Mouse (Mus musculus): ENCODE measurements at regions not wholly inside any gene's neighbourhood (a gene's known extent, or its start where the extent isn't known, plus 50 kb on each side); places are given as distances from the start of the nearest gene placed in this dataset.

DNA sequence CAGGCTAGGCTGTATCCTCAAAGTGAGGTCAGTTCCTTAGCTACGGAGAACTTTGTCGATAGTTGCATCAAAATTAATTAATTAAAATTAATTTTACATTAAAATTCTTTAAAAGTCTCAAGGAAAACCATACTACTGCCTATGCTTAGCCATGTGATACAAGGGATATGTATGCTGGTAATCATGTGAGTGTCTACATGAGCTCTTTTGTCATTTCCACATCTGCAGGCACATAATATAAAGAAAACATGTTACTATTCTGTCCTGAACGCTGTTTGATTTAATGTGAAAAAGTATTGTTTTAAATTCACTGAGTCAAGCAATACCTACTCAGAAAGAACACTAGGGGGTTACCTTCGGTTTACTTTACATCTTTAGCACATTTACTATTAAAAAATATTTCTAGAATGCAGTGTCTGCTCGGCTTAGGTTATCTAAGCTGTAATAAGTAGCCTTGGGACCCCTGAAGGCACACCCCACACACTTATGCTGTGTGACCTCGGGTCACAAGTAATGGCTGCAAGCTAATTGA is 273.2 kb downstream of the Gm11146 start:
- DNase-seq (ENCODE audit: extremely low read depth, insufficient read length, low spot score): no peak

DNA sequence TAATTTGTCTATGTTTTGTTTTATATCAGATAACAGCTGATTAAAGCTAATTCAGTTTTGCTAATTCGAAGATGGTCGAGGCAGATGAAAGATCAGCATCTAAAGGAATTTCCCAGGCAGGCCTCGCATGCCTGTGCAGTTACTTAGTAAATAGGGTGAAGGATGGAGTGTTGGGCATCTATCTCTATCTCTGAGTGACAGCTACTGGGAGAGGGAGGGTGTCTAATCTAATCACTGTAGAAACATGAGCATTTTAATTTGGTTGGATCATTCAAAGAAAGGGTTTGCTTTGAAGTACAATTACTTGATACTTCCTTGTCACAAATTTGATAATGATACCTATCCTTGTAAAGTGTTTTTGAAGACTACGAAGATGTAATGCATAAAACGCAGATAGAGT is 273.8 kb downstream of the Gm11146 start:
- DNase-seq (ENCODE audit: extremely low read depth, insufficient read length, low spot score): no peak

DNA sequence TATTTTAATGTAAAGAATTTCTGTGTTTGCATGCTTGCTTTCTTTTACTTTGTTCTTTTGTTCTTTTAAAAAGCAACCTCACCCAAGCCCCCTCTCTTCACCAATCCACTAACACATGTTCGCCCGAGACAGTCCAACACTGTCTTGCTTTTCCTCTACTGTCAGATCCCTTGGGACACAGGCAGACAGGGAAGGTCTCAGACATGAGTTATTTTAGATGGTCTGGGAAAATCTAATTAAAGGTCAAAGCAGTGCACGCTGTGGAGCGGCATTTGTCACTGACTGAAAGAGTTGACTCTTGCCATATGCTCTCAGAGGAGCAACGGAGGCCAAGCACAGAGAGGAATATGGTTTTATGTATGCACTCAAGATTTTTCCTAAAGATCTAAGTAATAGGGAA is 279.6 kb downstream of the Gm11146 start:
- DNase-seq (ENCODE audit: extremely low read depth, insufficient read length, low spot score): no peak

DNA sequence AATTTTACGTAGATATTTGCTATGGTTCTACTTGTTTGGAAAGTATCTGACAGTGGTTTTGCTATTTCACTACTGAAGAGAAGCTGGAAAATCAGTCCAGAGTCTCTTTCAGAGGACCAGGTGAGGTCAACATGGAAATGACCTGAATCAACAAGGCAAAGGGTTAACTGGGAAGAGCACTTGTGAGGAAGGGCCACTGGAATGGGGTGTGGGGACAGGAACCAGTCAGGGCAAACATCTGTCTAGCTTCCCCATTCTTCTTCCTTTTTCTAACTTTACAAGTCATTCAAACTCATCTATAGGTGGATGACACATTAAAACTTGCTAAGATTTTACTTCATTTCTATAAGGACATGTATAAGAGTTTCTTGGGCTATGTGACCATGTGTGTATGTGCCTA is 283.7 kb downstream of the Gm11146 start:
- DNase-seq (ENCODE audit: extremely low read depth, insufficient read length, low spot score): no peak

DNA sequence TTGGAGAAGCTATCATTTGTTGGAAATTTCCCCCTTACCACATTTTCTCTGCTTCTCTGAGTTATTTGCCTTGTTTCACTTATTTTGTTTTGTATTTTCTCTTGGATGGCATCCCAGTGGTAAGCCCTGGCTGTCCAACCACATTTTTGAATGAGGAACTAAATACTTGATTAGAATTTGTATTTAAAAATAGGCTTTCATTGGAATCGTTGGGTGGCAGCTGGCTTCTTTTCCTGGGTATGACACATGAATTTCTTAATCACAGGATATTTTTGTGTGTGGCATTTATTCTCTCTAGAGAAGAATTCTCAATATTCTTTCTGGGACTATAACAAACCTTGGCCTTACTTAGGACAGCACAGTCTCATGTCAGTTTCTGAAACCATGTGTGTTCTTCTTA is 286.5 kb downstream of the Gm11146 start:
- no peak for DNase-seq (ENCODE audit: extremely low read depth, insufficient read length, low spot score)

DNA sequence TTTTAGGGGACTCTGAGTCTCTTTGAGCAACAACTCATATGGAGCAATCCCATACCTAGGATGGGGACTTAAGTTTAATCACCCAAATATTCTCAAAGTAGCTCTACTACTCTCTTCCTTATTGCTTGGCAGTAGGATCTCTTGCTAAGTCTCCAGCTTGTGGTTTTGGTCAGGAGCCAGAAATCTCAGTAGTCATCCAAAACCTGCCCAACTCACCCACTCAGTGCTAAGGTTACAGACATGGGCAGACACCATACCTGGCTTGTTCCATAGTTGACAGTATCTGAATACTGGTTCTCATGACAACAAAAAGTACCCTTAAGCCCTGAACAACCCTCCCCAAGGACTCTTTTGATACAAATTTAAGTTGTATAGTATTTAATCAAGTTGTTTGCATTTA is 288.7 kb downstream of the Gm11146 start:
- no peak for DNase-seq (ENCODE audit: extremely low read depth, insufficient read length, low spot score)

DNA sequence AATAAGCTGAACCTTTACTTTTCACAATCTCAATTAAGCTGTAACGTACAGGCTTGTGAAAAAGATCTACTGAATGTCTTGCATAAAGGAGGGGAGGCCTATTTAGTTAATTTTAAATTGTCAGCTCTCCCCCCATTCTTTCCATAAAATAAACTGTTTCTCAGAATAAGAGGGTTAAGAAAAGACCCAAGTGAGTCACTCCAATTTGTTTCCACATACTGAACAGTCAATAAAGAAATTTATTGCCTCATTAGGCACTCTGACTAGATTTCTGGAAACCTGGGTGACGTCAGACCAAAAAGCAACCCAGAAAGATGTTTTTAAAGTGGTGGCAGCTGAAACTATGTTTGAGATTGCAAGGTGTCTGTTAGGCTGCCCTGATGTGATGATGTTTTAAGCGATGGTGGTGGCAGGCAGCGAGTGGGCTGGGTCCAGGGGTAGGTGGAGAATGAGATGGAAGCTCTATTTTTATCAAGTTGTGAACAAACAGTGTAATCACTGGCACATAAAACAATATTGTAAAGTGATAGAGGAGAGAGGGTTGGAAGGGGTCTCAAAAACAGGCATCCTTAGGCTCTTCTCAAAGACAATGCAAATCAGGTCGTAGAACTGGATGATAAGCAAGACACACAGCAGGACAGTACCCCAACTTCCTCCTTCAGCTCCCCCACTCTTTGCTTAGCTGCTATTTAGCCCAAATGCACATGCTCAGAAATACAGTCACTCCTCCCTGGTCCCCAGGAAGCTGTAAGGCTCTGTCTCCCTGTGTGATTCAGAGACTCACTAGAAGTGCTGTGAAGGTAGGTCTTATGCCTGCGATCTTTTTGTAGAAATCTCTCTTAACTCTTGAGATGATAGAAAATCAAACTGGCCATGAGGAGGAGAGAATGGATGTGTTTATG is 288.0 kb downstream of the Usp25 start:
- DNase-seq (ENCODE audit: extremely low read depth, insufficient read length, low spot score): no peak

DNA sequence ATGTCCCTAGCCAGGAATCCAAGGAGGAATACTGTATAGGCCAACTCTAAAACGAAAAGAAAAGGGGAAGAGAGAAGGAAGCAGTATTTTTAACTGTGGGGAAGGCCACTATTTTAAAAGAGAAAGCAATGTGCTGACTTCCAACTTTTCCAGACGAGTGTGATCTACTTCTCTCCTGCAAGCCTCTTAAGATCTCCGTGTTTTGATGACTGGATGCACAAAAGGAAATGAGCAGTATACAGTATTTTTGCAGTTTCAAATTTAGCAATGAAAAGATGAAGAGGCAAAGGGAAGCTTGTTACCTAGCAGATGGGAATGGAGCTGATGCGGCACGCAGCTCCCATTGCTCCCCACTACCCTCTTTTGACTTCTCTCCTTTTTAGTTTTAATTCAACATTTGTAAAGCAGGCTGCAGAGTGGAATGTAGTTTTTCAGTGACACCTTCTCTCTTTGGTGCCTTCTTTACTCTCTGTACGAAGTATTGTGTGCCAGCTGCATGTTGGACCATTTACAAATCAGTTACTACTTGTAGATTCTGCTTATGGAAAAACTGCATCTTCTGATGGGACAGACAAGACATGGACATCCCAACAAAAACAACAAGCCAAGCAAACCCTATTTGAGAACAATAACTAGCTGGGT is 287.2 kb downstream of the Usp25 start:
- no peak for DNase-seq (ENCODE audit: extremely low read depth, insufficient read length, low spot score)

DNA sequence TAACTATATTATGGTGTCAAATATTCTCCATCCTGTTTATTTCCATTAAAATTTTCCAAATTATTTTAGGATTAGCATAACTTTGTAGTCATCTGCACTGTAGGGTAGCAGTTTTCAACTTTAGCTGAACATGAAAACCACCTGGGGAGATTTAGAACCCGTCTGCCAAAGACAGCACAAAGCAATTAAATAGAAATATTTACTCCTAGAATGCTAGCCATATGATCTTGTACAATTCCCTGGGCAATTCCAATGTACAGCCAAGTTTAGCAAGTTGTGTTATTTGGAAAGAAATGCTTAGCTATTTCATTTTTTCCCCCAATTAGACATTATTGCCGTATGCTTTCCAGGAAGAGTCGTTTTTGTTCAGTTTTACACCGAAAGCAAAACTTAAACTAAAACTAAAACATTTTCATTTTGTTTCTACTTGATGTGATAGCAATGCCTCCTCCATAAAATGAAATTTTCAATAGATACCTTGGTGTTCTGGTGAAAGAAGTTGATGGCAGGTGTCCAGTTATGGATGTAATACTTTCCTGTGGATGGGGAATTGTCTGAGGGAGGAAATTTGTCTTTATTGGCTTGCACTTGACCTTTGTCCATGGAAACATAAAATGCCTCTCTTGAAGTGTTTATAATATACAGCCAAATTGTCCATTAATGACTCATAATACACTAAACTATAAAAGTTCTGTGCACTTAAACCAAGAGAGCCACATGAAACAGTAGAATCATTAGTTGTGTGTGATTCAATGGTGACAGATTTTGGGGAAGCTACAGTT is 282.3 kb downstream of the Usp25 start:
- DNase-seq (ENCODE audit: extremely low read depth, insufficient read length, low spot score): no peak

DNA sequence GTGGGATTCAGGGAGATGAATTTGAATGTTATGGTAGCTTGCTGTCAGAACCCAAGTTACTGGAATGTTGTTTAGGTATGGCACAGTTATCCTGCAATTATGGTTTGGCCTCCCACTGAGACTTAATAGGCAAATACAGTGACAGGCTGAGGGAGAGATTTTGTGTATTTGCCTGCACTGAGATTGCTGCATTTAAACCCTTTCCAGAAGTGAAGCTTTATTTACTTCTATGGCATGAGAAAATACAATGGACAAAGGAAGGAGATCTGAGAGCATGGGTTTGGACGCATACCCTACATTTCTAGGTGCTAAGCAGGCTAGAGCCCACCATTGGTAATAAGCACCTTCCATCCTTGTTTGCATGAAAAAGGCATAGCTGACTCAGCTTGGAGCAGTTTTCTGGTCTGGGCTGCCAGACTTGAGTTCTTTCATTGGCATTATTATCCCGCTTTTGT is 278.8 kb downstream of the Usp25 start:
- DNase-seq (ENCODE audit: extremely low read depth, insufficient read length, low spot score): no peak

DNA sequence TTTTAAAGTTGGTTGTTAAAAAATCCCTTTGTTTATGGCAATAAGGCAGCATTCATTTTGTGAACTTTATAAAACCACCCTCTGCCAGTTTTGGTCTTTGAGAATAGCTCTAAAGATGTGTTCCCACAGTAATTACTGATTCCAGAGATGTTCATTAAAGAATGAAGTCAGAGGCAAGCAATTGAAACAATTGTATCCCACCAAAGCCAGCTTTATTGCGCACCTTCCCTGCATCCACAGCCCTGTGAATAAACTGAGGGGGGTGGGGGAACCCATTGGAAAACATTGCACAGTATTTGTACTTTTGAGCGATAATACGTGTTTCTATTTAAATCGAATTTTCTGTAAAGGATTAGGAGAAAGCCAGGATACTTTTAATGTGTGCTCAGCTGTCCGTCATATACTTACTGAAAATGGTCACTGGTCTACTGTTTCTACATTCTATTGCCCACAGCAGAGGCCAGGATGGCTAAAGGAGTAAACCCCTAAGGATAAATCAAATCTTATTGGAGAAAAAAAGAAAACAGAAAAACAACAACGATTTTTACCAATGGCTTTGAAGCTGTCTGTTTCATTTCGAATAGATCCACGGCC is 278.3 kb downstream of the Usp25 start:
- no peak for DNase-seq (ENCODE audit: extremely low read depth, insufficient read length, low spot score)

DNA sequence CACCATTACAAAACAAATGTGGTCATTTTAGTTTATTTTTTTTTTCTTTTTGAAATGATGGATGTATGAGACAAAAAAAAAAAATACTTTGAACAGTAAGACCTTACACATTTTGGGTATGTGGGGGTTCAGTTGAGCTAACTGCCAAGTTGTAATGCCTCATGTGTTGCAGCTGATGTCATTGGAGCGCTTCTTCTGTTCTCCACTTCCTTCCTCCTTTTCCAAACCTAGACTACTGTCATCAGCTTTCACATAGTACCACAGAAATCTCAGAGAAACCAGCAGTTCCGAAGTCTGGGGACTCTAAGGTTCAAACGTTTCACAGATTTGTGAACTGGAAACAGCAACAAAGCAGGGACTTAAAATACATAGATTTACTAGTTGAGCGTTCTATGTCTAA is 270.7 kb downstream of the Usp25 start:
- DNase-seq (ENCODE audit: extremely low read depth, insufficient read length, low spot score): no peak

DNA sequence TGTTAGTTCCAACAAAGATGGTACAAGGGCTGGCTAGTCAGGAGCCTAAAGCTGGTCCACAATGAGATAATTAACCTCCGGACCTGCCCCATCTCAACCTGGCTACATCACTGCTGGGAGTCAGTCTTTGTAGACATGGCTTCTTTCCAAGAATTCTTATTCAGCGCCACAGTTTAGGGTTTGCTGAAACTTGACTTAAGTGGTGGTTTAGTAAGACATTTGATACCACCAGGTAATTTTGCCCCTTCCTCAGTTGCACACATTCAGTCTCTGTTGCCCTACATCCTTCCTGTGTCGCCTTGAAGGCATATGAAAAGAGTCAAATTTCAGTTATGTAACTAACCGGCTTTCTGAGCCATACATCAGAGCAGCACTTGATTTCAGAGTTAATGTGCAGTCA is 266.4 kb downstream of the Usp25 start:
- DNase-seq (ENCODE audit: extremely low read depth, insufficient read length, low spot score): no peak

DNA sequence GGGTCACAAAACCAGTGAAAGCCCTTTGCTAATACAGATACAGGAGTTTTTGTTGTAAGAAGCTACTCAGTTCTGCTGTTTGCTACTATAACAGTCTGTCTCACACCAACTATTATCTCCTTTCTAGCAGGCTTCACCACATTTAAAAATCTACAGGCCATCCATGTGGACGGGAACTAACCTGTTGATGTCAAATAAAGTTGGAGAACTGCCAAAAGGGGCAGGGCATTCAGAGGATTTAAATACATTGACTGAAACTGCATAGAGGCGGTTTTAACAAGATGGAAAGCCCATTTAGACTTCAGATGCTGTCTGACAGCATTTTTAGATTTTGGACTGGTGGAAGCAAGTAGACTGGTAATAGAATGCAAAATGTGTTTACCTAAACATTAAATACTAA is 266.0 kb downstream of the Usp25 start:
- DNase-seq (ENCODE audit: extremely low read depth, insufficient read length, low spot score): no peak

DNA sequence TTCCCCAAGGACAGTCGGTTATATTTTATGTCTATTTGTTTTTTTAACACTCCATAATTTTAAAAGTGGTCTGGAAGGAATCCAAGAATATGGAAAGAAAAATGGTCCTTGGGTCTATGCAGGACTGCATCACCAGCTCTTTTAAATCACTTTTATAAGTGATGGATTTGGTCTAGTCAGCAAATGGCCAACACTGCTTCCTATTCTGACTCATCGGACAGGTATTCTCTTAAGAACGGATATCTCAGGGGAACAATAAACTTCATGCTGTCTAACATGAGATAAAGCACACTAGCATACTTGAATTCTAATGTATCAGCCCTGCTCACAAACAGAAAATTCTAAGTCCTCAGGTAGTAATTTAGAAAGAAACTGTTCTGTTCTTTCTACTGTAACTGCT is 259.8 kb downstream of the Usp25 start:
- DNase-seq (ENCODE audit: extremely low read depth, insufficient read length, low spot score): no peak

DNA sequence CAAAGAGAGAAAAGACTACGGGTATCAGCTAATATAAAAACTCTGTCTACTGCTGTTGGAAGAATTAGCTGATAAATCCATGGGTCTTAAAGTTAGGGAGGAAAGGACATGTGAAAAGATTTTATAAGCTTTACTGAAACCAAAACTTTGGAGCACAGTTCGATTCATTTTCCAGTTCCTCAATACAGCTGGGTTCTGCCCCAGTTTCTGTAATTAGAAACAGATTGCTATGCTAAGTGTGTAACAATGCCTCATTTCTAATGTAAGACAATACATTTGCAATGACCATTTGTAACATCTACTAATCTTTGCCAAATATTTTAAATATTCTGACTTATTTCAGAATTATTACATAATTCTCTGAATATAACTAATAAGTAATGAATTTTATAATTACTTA is 255.4 kb downstream of the Usp25 start:
- DNase-seq (ENCODE audit: extremely low read depth, insufficient read length, low spot score): no peak

DNA sequence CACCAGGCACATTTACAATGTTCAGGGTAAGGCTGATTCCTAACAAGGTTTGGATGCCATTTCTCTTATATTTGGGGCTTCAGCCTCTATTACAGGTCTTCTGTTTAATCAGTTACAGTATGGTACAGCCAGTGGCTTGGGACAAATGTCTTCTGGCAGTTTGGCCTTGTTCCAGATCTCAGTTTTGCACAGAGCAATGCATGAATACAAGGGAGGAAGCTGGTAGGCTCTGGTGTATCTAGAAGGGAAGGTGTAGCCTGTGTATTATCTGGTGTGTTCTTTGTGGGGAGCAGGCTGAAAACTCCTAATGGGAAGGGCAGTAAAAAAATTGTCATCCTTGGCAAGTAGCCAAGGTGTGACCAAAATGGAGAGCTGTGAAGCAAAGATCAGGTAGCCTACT is 254.2 kb downstream of the Usp25 start:
- DNase-seq (ENCODE audit: extremely low read depth, insufficient read length, low spot score): no peak

DNA sequence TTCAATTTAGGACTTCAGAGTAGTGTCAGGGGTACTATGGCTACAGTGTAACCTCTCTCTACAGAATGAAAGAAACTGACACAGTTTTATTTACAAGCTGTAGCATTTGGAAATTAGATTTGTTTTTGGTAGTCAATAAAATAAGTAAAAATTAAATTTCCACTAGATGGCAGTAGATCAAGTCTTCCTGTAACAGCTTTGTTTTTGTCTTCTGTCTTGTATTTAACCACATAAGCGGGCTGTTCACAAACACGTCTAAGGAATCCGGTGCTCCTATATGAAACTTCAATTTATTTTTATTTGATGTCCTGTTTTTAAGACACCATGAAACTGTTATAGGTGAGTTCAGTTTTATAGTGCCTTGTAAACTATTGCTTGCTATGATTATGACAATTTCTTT is 238.8 kb downstream of the Usp25 start:
- no peak for DNase-seq (ENCODE audit: extremely low read depth, insufficient read length, low spot score)

DNA sequence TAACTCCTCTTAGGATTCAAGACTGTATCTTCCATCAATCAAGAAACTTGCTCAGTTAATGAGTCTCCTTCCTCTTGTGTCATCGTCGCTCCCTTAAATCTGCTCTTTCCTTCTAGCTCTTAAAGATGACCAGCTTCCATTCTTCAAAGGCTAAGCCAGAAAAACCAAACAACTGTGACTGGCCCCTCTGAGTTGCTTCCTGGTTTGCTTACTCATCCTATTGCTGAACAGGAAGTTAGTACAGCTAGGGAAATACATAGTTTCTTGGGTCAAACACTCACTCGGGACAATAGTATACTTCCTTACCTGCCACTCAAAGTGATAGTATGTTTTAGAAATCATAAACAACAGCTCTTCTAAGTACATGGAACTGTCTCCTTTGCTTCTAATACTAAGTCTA is 237.9 kb downstream of the Usp25 start:
- DNase-seq (ENCODE audit: extremely low read depth, insufficient read length, low spot score): no peak

DNA sequence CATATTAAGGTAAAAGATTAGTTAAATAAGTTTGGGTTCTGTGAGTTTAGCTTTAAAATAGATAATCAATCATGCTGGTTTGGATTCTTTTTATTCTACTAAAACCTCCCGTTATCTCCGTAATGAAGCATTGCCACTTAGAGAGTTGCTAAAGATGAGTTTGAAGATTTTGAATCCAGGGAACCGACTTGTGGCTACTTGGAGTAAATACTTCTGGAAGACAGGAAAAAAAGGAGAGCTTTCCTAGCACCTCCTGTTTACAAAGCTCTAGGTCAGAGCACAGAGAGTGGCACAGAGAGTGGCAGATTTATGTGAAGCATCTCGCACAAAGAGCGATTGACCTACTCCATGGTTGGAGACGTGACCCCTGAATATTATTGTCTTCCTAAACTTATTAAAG is 227.4 kb downstream of the Usp25 start:
- no peak for DNase-seq (ENCODE audit: extremely low read depth, insufficient read length, low spot score)

Data from 3134 (cell line).